Mouse (Mus musculus): Measurements from ENCODE around the gene Olfr776. TPM values are rescaled to one million over a fixed set of nuclear protein-coding genes. Genes with fewer than 3 reads are reported as not detected.
"Not testable (repeated sequence)": the region's sequence is repeated elsewhere in the genome, so short reads cannot be mapped to it uniquely, and the experiment has no call there.

The Olfr776 gene
- not detected for total RNA-seq (2021)

DNA sequence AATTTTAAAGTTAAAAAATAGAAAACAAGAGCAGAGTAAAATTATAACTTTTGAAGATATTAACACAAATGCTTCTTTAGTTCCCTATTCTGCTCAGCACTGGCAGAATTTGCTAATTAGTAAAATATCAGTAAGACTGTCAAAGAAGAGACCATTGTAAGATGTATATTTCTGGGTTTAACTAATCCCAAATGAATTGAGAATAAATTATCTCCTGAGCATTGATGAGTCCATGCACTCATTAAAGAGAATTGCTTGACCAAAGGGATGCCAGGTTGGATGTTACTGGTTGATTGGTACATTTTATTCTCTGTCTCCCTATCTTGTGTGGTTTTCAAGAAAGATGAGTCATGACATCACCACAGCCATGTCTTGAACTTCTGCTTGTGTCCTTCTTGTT, at the start of gene Olfr776:
TSS of gene Olfr776 (plus strand) at position 301 of the 400 bp plus-strand sequence.
- DNase-seq, result no peak
- intact Hi-C loops (cut with DNase I), result no loop called here

DNA sequence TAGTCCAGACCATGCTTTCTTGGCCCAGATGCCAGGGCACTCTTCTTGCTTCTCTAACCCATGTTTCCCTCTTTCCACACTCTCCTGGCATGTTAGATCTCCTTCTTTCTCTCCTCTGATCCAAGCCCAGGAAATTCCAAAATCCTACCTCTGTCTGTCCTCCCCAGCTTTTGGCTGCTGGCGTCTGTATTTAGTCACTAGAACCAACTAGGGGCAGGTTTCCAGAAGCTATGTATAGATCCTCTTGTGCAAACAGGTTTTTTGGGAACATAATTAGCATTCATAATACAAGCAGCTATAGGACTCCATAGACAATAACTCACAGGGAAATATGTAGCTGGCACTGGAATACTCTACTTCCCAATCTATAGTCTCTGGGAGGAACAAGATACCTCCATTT, 28.2 kb upstream of the Olfr776 start:
- no peak for DNase-seq
- intact Hi-C loops (cut with DNase I), result no loop called here

DNA sequence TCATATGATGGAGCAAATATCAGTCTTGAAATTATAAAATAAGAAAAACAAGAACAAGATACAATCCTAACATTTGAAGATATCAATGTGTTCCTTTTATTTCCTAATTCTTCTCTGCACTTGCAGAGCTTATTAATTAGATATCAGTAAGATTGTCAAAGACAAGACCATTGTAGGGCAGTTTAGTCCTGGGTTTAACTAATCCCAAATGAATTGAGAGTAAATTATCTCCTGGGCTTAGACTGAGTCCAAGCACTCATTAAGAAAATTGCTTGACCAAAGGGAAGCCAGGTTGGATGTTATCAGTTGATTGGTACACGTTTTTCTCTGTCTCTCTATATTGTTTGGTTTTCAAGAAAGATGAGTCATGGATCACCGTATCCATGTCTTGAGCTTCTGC, 23.0 kb upstream of the Olfr776 start, which contains the start of gene Olfr774:
TSS of gene Olfr774 (plus strand) at position 301 of the 400 bp plus-strand sequence.
- intact Hi-C loops (cut with DNase I), result no loop called here
- no peak for DNase-seq

DNA sequence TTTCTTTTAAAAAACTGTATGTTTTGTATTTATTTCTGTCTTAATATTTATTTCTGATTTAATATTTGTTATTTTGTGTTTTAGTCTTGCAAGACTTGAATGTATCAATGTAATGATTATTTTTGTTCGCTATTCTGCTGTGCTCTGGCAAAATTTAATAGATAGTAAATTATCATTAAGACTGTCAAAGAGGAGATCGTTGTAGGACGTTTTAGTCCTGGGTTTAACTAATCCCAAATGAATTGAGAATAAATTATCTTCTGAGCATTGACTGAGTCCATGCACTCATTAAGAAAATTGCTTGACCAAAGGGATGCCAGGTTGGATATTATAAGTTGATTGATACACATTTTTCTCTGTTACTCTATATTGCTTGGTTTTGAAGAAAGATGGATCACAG, 10.8 kb upstream of the Olfr776 start, which contains the start of gene Olfr775:
TSS of gene Olfr775 (plus strand) at position 301 of the 400 bp plus-strand sequence.
- intact Hi-C loops (cut with DNase I), result no loop called here
- no peak for DNase-seq

DNA sequence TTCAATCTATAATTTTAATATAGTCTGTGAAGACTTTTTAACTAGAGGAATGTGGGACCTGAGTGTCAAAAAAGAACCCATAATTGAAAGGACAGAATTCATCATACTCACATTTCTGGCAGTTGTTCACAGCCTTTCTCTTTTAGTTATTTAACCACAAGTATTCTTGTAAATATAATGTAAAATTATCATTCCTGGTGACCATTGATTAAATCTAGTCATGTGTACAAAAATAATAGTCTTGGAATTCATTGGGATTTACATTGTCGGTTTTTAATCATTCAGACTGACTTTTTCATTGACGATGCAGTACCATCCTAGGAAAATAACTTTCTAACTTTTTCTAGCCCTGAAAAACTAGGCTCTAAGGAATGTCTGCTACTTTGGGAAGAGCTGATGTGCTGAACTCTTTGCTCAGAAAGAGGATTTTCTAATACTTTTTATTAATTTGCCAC, 12.2 kb downstream of the Olfr776 start, which contains the start of gene Olfr777:
TSS of gene Olfr777 (minus strand) at position 405 of the 455 bp plus-strand sequence.
- no peak for DNase-seq
- intact Hi-C loops (cut with DNase I), result no loop called here

DNA sequence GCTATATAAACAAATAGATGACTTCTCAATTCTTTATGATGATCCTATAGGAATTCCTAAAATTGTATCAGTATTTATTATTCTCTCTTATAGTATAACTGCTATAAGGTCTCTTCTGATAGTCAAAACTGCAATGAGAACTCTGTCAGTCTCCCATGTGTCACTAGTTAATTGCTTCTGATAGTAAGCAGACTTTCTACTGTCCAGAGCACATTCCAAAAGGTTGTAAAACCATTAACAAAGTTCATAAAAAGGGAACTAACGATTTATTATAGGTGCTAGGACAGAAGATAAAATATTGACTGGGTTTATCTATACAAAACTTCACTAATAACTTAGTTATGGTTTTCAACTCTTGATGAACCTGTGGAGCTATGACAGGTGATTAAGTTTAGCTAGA, 54.0 kb downstream of the Olfr776 start:
- DNase-seq; intact Hi-C loops (cut with DNase I): not testable (repeated sequence)

DNA sequence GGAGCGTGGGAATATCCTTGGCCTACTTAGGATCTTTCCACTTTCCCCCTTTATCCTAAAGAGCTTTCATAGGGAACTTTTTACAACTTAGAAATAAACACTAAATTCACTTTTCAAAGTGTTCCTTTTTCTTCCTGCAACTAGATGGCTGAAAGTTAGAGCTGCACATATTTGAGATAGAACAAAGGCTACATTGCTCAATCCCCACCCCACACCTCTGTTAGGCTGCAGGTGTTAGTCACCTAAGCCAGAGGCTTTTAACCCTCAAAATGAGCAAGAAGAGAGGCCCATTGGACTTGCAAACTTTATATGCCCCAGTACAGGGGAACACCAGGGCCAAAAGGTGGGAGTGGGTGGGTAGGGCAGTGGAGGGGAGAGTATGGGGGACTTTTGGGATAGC, 54.6 kb downstream of the Olfr776 start:
- DNase-seq; intact Hi-C loops (cut with DNase I): not testable (repeated sequence)

Other genes with a start within 250 kb of the Olfr776 start
- gene Olfr763, start 248.3 kb upstream of the Olfr776 start, total RNA-seq (2021), result not detected
- not detected for gene Olfr764-ps1, start 219.2 kb upstream of the Olfr776 start, total RNA-seq (2021)
- not detected for gene Olfr765, start 209.1 kb upstream of the Olfr776 start, total RNA-seq (2021)
- not detected for gene Olfr766-ps1, start 190.2 kb upstream of the Olfr776 start, total RNA-seq (2021)
- gene Olfr767, start 176.2 kb upstream of the Olfr776 start, total RNA-seq (2021), result not detected
- gene Olfr768, start 159.8 kb upstream of the Olfr776 start, total RNA-seq (2021), result not detected
- not detected for gene Olfr769, start 141.3 kb upstream of the Olfr776 start, total RNA-seq (2021)
- gene Olfr770, start 120.1 kb upstream of the Olfr776 start, total RNA-seq (2021), result not detected
- gene Olfr771, start 94.4 kb upstream of the Olfr776 start, total RNA-seq (2021), result not detected
- not detected for gene Olfr772, start 81.2 kb upstream of the Olfr776 start, total RNA-seq (2021)
- gene Olfr773, start 71.7 kb upstream of the Olfr776 start, total RNA-seq (2021), result not detected
- not detected for gene Olfr774, start 22.9 kb upstream of the Olfr776 start, total RNA-seq (2021)
- gene Olfr775, start 10.7 kb upstream of the Olfr776 start, total RNA-seq (2021), result not detected
- gene Olfr777, start 12.4 kb downstream of the Olfr776 start, total RNA-seq (2021), result not detected
- gene Olfr780, start 59.0 kb downstream of the Olfr776 start, total RNA-seq (2021), result not detected
- not detected for gene Olfr781, start 69.7 kb downstream of the Olfr776 start, total RNA-seq (2021)
- gene Olfr782, start 89.7 kb downstream of the Olfr776 start, total RNA-seq (2021), result not detected
- not detected for gene Olfr784, start 125.0 kb downstream of the Olfr776 start, total RNA-seq (2021)
- gene Olfr785, start 146.3 kb downstream of the Olfr776 start, total RNA-seq (2021), result not detected
- gene Olfr786, start 168.2 kb downstream of the Olfr776 start, total RNA-seq (2021), result not detected
- gene Olfr787, start 202.7 kb downstream of the Olfr776 start, total RNA-seq (2021), result not detected
- not detected for gene Olfr788, start 211.9 kb downstream of the Olfr776 start, total RNA-seq (2021)
- gene Olfr789, start 225.6 kb downstream of the Olfr776 start, total RNA-seq (2021), result not detected
- gene Olfr790, start 239.4 kb downstream of the Olfr776 start, total RNA-seq (2021), result not detected

All from heart, postnatal 10 days (tissue).